Mouse (Mus musculus) left cerebral cortex, postnatal 10 days (tissue): ENCODE results near the gene Pea15a. TPM values are rescaled to one million over a fixed set of nuclear protein-coding genes. Genes with fewer than 3 reads are reported as not detected.
A peak's percentile ranks its signal among the peaks of the same experiment; 100 is the strongest.

Experiments used
- DNase-seq, 2 experiments: peaks; one replicate each; pipeline ENCODE4 v3.0.0; 2021 to 2022; ENCODE audit warnings: low spot score in 2 of 2, mixed read lengths in 1 of 2; ENCODE audit errors: extremely low spot score in 1 of 2
- intact Hi-C: fragments of 180-260 bp; cut with DNase I; formaldehyde crosslinking; loops from one replicate; pipeline ENCODE4 v1.15.1; 2025
- total RNA-seq, 2 experiments: library from RNA; stranded (reverse); gene quantifications; 2 replicates each; pipeline ENCODE4 v1.2.3; 2021

Pea15a gene
- total RNA-seq, 2 experiments from 2014 or later: 368 TPM

DNA sequence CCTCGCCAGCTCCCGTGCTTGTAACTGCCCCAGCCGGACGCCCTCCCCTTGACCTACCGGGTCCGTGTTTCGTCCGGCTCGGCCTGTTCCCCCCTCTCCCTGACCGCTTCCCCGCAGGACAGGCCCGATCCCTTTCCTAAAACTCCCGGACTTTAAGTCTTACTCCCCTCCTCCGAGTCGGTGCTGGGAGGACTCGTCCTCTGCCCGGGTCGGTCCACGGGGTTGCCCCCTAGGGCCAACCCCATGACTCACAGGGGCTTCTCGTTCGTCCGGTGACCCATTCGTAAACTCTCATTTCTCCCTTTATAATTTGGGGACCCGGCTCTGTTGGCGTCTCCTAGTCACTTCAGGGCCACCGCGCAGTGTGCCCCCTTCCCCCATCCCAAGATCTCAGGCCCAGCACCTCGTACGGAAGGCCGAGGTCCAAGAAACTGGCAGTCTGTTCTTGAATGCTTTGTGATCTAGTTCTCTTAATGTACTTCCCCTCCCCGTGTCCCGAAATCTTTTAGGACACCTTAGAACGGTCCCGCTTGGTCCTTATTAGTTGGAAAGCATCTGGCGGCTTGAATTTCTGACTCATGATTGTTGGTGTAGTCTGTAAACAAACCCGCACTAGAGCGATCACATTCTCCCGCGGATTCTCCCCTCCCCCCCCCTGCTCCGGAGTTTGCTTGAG lies 58.2 kb downstream of the Pea15a start:
- peak; percentile 16 to 32 for DNase-seq
- intact Hi-C loops: loop anchor here (2.0 to 10.0 kb wide), 2 partner anchors 96 to 162 kb away; no protein-coding TSS in a partner anchor

DNA sequence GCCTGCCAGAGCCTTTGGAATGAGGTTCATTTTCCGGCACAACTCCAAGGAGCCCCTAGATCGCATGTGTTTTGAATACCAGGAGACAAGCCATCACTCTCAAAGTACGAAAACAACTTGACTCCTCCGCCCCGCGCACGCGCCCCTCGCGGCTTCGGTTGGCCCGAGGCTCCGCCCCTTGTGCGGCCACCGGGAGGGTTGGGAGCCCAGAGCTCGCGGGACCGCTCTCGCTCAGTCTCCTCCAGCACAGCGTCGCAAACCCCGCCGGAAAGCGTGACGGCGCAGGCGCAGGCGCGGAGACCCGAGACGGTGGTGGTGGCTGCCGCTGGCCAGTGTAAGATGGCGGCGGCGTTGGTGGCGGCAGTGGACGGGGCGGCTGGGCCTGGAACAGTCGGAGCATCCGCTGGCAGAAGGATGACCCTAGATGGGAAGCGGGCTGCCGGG lies 58.7 kb downstream of the Pea15a start, which contains the start of gene Dcaf8:
TSS of gene Dcaf8 (plus strand) at position 250 of the 444 bp plus-strand sequence.
- intact Hi-C loops: loop anchor here (2.0 to 10.0 kb wide), 2 partner anchors 97 to 163 kb away; no protein-coding TSS in a partner anchor
- DNase-seq: peak; percentile 92 to 99

Other genes with a start within 250 kb of the Pea15a start
- 10 to 100 TPM; 32.8 to 34.0 TPM for gene Vangl2, start 178.4 kb downstream of the Pea15a start, total RNA-seq
- under 1 TPM in 1 of 2 experiments, not detected in 1; 0.32 TPM for gene Nhlh1, start 149.2 kb downstream of the Pea15a start, total RNA-seq
- 100 to 1,000 TPM; 179 to 183 TPM for gene Copa, start 124.3 kb downstream of the Pea15a start, total RNA-seq
- 10 to 100 TPM; 79.0 to 82.2 TPM for gene Ncstn, start 124.0 kb downstream of the Pea15a start, total RNA-seq
- gene Pex19, start 80.0 kb downstream of the Pea15a start, total RNA-seq: 100 to 1,000 TPM in 1 of 2 experiments, 10 to 100 TPM in 1; 99.1 to 104 TPM
- 10 to 100 TPM; 87.0 to 88.0 TPM for gene Dcaf8, start 58.7 kb downstream of the Pea15a start, total RNA-seq
- 1 to 10 TPM in 1 of 2 experiments, under 1 TPM in 1; 0.49 to 1.3 TPM for gene Casq1, start 13.1 kb upstream of the Pea15a start, total RNA-seq
- gene Atp1a4, start 51.6 kb upstream of the Pea15a start, total RNA-seq: not detected
- gene Igsf8, start 54.8 kb upstream of the Pea15a start, total RNA-seq: 100 to 1,000 TPM; 216 to 226 TPM
- 100 to 1,000 TPM; 393 to 413 TPM for gene Atp1a2, start 91.3 kb upstream of the Pea15a start, total RNA-seq
- gene Kcnj9, start 122.5 kb upstream of the Pea15a start, total RNA-seq: 10 to 100 TPM; 77.8 to 84.5 TPM
- gene Kcnj10, start 134.4 kb upstream of the Pea15a start, total RNA-seq: 10 to 100 TPM; 68.5 to 69.3 TPM
- 10 to 100 TPM in 1 of 2 experiments, 1 to 10 TPM in 1; 9.8 to 10.6 TPM for gene Pigm, start 169.7 kb upstream of the Pea15a start, total RNA-seq